Mouse (Mus musculus): ENCODE results near the gene Dennd2c. TPM values are rescaled to one million over a fixed set of nuclear protein-coding genes. Genes with fewer than 3 reads are reported as not detected.
A peak's percentile ranks its signal among the peaks of the same experiment; 100 is the strongest.
"Not testable (repeated sequence)": the region's sequence is repeated elsewhere in the genome, so short reads cannot be mapped to it uniquely, and the experiment has no call there.

The Dennd2c gene
- total RNA-seq, 2 experiments from 2014 or later = 1.6 to 2.4 TPM

DNA sequence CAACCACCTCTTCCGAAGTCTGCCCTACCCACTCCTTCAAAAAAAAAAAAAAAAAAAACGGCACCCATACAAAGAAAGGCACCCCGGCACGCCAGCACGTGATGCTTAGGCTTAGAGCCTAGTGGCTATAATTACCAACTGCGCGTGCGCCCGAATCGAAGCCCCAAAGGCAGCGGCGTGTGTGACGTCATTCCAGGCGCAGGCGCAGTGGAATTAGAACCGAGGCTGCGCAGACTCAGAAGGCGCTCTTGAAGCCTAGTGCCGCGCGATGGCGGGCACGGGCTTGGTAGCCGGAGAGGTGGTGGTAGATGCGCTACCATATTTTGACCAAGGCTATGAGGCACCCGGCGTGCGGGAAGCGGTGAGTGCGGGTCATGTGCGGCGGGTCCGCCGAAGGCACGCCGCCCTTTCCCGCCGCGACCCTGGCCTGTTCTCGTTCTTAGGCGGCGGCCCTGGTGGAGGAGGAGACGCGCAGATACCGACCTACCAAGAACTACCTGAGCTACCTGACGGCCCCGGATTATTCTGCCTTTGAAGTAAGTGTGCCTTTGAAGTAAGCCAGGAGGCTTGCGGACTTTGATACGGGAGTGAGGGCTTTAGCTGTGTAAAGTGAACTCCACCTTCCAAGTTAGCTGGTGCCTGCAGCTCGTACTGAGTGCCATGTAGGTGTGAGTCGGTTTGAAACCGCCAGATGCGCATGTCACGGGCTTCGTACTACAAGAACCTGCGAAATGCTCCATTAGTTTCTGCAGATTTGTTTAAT is 69.3 kb downstream of the Dennd2c start, which contains the start of gene Bcas2:
Bcas2 (plus strand) TSS at position 151 of the 763 bp plus-strand sequence.
- peak; percentile 94 for DNase-seq

DNA sequence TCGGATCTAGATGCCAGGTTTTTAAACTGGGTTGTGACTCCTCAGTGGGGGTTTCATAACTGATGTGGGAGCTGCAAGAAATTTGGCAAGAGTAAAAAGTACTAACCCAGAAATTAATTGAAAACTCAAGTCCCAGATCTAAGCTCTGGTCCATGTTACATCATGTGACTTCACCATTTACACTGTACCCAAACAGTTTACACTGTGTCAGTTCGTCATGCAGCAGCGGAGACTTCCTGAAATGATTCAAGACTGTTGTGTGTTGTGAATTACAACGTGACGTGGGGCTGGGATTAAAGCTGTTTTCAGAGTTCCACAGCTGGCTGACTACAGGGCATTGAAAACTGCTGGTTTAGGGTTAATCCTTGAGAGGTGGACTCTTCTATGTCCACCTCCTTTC is 70.2 kb downstream of the Dennd2c start:
- DNase-seq = no peak

DNA sequence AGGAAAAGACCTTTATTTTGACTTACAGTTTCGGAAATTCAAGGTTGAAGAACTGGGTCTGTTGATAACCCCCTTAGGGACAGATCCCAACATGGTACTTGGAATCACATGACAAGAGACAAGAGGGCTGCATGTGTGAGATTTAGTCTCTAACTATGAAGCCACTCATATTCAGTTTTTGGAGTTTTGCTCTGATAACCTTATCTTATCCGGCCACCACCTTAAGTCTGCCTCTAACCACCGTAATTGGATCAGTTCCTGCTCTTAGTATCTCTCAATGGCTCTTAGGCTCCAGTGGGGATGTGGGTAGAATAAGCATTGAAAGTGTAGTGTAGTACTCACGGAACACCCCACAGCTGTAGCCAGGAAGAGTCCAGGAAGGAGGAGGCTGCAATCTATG is 74.3 kb downstream of the Dennd2c start:
- DNase-seq = no peak

DNA sequence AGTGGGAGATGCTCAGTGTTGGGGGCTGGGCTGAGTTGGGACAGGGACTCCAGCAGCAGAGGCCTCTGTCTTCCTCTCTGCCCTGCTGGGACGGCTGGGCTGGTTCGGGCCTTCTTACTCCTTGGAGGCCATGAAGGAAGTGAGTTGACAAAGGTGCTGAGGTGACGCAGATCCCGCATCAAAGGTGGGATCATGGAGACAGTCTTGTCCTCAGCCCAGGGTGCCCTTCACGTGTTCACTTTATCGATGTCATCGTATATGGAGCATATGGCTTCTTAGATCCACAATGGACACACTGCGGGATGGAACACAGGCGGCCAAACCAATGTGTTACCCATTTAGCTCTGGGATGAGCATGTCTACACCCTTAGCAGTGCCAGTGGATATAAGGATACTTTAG is 77.1 kb downstream of the Dennd2c start:
- no peak for DNase-seq

DNA sequence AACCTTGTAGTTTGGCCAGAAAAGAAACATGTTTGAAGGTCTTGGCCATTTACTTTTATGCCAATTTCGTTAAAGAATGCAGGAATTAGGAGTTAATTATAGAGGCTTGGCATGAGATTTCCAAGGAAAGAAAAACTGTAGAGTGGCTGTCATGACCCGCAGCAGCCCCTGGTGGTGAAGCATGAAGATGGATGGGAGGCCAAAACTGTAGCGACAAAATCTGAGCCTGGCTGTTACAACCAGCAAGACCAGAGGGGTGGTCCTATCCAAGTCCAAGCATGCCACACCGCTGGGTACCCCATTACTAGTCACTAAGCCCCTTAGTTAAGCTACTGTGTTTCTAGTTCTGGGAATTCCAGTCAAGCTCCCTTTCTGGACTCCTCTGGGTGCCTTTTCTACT is 78.8 kb downstream of the Dennd2c start:
- no peak for DNase-seq

DNA sequence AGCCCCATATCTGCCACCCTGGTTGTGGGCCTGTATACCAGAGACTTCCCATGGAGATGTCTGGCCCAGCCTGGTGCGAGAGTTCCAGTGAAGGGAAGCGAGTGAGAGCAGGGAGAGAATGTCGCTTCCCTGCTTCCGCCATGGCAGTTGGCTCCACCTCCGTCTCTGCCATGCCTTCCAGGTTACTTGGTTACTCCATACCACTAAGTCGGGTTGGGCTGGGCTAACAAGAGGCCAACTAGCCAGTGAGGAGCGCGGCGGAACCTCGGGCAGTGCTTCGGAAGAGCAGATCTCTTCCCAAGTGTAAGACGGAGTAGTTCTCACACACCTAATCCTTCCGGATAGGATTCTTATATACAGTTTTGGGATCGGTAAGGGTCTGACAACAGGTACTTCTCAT is 80.4 kb downstream of the Dennd2c start:
- no peak for DNase-seq

DNA sequence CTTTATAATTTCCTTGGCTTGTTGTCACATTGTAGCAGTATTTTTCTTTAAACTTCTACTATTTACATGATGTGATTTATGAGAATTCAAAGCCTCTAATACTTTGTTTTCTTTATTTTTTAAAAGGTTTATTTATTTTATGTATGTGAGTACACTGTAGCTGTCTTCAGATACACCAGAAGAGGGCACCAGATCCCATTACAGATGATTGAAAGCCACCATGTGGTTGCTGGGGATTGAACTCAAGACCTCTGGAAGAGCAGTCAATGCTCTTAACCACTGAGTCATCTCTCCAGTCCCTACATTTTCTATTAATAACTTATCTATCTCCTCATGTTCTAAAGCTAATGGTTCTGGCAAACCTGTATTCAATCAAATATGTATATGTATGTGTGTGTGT is 82.1 kb downstream of the Dennd2c start:
- not testable (repeated sequence) for DNase-seq

DNA sequence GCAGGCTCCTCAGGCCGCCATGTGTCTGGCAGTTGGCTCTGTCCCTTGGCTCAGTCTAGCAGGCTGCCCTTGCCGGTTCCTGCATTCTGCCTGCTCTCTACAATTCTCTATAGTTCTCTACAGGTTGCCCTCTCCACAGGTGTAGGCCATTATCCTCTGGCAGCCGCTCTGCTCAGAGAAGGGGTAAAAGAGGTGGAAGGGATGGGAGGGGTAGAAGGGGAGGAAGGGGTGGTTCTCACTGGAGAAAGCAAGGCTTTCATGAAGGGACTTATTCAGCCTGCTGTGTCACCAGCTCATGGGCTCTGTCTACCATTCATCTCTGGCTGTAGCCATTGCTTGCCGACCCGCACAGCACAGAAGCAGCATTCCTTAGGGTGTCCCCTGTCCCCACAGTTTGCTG is 86.0 kb downstream of the Dennd2c start:
- DNase-seq = no peak

DNA sequence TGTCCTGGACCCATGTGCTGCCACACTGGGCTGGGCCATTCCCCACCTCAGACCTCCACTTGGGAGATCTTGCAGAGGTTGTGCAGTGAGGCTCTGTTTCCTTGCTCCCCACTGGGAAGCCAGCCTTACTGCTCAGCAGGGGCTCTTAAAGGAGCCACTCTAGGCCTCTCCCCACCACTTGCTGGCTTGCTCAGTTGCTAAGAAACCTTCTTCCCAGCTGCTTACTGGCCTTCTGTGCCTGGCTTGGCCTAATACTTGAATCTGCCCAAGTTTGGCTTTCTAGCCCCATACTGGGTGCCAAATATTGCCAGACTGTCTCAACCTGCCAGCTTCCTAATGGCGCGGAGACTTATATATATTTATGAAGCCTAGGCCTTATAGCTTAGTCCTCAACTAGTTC is 86.5 kb downstream of the Dennd2c start:
- no peak for DNase-seq

DNA sequence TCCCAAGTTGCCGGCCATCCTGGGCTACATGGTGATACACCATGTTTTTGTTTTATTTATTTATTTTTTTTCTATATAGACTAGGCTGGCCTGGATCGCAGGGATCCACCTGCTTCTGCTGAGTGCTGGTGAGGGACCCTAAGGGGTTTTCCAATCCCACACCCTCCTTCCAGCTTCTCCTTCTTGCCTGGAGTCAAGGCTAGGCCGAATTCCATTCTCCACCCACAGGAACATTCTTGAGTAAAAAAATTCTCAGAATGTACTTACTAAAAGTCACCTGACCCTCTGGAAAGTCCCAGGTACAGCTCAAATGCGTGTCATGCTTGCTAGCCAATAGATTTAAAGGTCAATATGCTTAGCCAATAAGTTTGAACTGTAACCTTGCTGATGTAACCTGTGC is 89.8 kb downstream of the Dennd2c start:
- no peak for DNase-seq

DNA sequence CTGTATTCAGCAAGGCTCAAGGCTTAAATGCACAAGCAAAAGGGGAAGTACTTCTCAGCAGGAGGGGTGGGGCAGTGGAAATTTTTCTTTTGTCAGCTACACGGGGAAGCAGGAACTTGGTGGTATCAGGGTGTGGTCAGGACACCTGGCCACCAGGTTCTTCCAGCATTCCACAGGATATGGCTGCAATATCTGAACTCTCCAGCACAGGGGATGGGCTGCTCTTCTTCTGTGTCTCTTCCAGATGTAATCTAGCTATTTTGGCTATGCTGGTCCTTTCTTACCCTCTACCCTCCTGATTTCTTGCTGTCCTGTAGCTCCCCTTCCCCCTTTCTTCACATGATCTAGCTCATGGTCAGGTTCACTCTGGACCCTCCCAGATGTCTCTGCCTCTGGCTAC is 90.8 kb downstream of the Dennd2c start:
- no peak for DNase-seq

DNA sequence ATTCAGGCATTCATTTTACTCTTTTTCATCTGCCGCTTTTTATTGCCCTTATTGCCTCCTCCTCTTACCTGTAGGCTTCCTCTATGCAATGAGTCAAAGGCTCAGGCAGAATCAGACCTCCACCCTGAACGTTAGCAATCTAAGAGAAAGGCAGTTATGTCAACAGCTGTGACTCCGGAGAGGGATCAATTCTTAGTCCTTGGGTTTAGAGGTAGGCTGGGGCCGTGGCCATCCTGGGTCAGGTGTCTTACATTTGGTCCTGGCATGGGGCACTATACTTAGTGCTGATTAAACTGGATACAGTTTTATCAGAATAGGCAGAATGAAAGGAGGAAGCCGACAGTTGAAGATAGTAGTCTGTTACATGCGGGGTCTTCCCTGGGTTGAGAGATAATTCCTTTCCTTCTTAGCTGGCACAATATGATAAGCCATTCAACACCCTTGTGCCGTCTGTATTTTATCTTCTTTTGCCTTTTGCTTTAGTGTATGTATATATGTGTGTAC is 94.0 kb downstream of the Dennd2c start:
- DNase-seq = no peak

DNA sequence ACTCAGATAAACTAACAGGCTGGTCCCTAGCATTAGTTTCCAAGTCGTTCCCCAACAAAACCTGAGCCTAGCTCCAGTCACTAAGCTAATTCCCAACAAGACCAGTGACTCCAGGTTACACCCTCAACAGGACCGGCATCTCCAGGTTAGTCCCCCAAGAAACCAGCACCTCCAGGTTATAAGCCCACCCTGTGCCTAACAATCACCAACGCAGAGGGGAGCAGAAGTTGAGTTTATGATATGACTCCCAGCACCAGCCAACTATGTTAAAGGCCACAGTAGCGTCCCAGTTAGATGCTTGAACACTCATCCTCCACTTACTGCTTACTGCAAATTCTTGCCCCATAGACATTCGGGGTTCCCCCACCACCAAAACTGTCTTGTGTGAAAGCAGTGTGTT is 97.0 kb downstream of the Dennd2c start:
- no peak for DNase-seq

DNA sequence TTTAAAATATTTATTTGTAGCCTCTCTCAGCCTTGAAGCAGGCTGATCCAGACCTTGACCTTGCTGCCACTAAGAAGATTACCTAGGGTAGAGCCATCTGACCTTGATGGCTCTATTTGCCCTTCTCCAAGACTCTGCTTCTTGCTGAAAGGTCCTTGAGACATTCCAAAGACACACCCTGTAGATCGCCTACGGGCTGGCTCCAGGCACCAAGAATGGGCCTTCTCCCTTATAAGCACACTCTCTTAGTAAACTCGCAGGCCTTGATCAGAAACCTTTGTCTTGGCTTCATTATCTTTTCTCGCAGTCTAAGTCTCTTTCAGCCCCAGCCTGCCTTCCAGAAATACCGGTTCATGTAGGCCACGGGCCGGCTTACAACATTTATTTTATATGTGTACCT is 98.7 kb downstream of the Dennd2c start:
- DNase-seq = not testable (repeated sequence)

DNA sequence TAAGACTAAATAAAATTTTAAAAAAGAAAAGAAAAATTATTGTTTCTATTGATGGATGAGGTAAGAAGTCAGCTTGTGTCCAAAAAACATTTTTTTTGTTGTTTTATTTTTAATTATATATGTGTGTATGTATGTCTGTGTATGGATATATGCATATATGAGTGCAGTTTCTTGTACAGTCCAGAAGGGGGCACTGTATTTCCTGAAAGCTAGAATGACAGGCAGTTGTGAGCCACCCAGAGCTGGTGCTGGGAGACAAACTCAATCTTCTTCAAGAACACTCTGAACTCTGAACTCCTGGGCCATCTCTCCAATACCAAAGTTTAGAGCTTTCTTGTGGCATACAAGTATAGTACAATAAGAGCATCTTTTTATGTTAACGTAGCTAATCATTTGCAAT is 101.2 kb downstream of the Dennd2c start:
- DNase-seq = no peak

DNA sequence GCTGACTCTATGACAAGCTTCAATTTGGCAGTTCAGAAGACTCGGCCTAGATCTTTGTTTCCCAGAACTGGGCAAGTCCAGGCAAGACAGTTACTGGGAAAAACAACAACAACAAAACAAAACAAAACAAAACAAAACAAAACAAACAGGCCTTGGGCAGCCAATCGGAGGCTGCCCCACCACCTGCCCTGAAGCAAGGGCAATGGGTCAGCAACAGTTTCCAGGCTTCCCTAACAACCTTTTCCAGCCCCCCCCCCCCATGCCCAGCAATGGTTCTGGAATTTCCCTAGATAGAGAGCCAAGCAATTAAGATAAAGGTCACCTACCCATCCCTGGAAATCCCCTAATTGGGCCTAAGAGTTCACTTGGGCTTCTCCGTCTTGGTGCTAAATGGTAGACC is 102.0 kb downstream of the Dennd2c start:
- no peak for DNase-seq

DNA sequence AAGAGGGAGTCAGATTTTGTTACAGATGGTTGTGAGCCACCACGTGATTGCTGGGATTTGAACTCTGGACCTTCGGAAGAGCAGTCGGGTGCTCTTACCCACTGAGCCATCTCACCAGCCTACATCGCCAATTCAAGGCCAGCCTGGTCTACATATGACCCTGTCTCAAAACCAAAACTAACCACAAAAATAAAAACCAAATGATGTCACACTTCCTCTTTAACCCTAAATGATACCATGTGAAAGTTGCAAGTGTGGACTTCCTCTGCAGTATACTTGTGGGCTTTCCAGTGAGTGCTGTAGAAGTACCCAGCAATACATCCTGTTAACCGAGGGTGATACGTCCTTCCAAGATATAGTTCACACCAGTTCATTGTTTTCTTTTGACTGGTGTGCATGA is 104.0 kb downstream of the Dennd2c start:
- DNase-seq = no peak

DNA sequence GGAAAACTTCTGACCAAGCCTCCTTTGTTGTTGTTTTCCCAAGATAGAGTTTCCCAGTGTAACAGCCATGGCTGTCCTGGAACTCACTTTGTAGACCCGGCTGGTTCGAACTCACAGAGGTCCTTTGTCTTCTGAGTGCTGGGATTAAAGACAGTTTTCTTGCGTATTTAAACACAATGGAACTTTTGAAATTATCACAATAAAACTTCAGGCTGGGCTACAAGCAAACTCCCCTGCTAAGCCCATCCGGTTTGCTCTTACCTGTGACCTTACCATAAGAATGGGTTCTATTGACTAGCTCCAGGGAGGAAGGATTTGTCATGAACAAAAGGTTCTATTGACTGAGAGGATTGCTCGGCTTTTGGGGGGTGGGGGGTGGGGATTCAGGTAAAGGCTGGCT is 105.3 kb downstream of the Dennd2c start:
- no peak for DNase-seq

DNA sequence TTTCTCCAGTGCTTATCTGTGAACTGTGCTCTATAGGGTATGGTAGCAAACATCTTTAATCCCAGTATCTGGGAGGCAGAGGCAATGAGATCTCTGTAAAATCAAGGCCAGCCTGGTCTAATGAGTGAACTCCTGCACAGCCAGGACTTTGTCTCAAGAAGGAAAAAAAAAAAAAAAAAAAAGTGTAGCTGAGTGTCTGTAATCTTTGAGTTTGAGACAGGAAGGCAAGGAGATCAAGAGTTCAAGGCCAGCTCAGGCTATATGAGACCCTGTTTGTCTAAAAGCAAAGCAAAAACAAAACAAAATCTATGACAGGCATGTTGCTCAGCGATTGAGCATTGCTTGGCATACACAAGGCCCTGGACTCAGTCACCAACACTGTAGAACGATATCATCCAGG is 105.8 kb downstream of the Dennd2c start:
- DNase-seq = no peak

DNA sequence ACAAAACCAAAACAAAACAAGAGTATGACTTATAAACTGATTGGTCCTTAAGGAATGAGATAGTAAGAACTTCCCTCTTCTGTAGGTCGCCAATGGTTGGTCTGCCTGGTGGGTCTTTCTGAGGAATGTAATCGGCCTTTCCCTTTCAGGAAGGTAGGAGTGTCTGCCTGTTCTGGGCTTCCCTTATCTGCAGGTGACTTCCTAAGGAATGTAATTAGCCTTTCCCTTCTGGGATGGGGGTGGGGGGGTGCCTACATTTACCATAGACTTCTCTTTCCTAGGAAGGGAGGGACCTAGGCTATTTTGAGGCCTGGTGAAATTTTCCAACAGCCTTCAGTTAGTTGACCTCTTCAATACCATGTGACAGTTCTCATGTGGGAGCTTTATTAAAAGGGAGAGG is 108.7 kb downstream of the Dennd2c start:
- DNase-seq = no peak

DNA sequence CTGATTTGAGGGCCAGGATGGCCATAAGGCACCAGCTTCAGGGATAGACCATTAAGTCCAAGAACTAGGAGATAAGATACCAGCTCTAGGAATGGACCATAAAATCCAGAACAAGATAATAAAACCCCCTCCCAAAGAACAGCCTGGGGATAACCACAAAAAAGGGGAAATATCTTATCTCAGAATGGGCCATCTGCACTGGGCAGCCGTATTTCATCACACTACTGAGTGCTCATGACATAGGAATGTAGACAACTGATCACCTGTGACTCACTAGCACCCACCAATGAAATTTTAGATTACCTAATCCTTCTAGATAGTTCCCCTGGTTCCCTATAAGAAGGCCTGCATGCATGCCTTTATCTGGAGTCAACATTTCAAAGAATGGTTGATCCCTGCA is 109.7 kb downstream of the Dennd2c start:
- DNase-seq = no peak

DNA sequence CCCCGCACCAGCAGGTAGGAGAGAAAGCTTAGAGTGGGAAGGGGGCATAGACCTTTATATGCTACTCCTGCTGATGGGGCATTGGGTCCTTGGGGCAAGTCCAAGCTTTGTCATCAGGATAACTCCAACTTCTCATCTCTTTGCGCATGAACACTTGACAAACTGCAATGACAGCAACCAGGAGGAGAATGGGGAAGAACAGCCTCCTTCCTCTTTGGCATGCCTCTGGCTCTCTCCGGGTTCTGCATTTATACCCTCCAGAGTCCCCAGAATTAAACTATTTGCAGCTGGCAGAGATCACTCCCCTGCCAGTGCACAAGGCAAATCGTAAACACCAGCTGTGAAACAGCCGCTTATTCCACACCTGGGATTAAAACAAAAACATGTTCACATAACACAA is 111.1 kb downstream of the Dennd2c start:
- no peak for DNase-seq

DNA sequence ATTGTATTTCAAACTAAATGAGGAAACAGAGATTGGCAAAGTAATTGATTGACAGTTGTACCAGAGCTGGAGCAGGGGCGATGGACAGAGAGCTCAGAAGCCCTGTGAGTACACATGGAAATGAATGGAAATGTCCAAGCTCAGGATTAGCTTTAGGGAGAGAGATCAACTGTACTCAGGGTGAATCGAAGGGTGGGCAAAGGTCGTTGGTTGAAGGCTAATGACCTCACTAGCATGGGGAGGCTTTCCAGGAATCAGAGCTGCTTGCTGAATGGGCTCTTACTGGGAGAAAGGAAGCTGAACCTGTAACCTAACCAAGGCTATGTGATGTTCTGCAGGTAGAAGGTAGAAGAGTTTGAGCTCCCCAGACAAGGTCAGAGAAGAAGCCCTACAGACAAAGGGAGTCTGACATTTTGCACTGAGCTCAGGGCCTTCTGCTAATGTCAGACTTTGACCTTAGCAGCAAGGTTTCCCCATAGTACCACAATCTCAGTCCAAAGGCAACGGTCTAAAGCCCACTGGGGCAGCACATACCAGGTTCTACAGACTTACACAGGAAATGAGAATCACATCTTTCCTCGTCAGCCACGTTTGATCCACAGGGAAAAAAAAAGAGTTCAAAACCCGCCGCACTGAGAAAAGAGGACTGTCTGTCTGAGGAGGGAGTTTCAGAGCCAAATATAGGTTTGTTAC is 112.3 kb downstream of the Dennd2c start:
- no peak for DNase-seq

DNA sequence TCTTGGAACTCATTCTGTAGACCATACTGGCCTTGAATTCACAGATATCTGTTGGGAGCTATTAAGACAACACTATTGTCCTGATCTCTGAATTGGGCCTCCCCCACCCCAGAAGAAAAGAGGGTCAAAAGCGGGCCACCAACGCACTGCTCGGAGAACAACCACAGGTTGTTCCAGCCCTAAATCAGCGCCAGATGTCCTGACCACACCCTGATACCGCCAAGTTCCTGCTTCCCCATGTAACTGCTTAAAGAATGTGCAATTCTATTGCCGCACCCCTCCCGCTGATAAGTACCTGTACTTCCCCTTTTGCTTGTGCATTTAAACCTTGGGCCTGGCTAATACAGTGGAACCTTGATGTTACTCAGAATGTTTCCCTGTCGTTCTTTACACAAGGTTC is 113.0 kb downstream of the Dennd2c start:
- DNase-seq = not testable (repeated sequence)
